Mouse (Mus musculus) CD4-positive, CD25-positive, alpha-beta regulatory T cell, adult 2 months (primary cell): Measurements from ENCODE around the gene Ciao2b.
"Not testable (repeated sequence)": the region's sequence is repeated elsewhere in the genome, so short reads cannot be mapped to it uniquely, and the experiment has no call there.

Experiments used
- DNase-seq: peaks from one replicate; pipeline ENCODE4 v3.0.0-alpha.2; 2012; ENCODE audit warnings: low read depth, low spot score

Gene Ciao2b

DNA sequence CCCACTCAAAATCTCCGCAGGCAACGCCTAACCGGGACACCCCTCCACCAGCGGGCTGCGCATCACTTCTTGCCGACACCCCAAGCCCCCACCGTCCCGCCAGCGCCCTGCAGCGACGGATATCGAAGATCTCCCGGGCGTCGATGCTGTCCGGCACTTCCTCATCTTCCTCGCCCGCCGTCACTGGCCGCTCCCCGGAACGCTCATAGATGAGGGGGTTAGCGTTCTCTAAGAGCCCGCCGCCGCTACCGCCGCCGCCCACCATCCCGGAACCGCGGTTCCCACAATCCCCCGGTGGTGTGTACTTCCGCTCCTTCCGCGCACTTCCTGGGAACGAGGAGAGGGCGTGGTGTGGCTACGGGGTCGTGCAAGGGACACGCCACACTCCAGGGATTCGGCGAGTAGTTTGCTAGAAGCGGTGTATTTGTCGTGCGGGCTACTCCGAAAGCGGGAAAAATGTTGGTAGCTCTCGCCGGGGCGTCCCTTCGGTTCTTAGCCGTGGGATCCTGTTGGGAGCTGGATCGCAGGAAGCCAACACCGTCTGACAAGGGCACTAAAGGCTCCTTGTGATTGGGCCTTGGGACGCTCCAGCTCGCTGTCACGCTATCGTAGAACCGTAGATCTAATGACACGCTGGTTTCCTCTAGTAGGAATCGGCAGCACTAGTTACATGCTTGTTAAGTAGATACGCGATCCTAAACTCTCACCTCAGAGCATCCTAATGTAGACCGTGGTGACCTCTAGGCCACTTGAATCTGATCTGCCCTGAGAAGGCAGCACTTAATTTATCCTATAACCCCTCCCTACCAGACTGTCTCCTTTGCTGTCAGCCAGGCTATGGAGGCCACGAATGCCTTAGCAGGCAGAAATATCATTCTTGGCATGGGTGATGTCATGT lies at the start of gene Ciao2b:
Gene Ciao2b (minus strand): TSS at position 540 of the 898 bp plus-strand sequence.
- DNase-seq, result peak; percentile 87

DNA sequence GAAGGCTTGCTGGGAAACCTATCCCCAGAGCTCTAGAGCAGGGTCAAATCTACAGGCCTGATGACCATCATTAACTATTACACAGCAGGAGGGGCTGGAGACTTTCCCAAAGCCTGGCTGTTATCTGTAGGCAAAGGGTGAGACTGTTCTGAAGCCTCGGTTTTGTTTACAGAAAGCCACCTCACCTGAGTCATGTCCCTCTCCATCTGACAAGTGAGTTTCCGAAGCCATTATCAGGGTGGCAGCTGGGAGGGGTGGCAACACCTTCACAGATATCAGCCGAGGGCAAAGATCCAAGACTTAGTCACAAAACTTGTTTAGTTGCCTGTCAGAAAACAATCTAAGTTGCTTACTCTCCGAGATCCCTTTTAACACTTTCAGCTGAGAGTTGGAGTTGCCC lies 46.7 kb upstream of the Ciao2b start:
- DNase-seq, result no peak

DNA sequence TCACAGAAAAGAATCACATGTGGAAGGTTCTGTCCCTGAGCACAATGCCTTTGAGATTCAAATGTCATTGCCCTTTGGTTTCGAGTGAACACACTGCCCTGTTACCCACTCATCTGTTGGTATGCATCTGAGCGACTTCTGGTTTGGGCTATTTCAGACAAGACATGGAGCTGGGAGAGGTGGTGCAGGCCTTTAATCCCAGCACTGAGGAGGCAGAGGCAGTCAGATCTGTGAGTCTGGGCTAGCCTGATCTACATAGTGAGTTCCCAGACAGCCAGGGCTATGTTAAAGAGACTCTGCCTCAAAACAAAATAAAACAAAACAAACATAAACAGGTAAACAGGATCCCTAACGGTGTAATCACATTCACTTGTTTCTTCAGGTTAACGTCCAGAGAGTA lies 13.8 kb upstream of the Ciao2b start:
- DNase-seq, result no peak

DNA sequence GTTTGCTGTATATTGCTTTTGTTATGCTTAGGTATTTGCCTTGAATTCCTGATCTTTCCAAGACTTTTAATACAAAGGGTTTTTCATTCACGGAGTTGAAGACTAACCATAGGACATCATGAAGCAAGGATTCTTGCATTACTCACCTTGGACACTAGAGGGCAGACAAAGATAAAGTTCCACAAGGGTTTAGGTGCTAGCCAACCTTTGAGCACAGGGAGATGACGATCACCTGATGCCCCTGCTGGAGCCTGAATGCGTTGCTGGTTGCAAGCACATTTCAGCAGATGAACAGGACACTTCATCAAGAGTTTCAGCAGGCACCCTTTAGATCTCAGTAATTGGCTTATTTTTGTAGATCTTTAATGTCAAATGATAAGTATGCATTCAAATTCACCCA lies 13.2 kb upstream of the Ciao2b start:
- DNase-seq, result peak; percentile 94

DNA sequence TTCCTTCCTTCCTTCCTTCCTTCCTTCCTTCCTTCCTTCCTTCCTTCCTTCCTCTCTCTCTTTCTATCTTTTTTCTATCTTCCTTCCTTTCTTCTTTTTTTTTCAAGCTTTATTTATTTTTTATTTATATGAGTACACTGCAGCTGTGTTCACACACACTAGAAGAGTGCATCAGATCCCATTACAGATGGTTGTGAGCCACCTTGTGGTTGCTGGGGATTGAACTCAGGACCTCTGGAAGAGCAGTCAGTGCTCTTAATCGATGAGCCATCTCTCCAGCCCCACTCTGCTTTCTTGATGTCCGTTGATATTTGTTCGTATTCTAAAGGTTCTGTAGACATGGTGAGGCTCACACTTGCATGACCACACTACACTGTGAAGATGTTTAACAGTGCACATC lies 2.4 kb upstream of the Ciao2b start:
- not testable (repeated sequence) for DNase-seq

DNA sequence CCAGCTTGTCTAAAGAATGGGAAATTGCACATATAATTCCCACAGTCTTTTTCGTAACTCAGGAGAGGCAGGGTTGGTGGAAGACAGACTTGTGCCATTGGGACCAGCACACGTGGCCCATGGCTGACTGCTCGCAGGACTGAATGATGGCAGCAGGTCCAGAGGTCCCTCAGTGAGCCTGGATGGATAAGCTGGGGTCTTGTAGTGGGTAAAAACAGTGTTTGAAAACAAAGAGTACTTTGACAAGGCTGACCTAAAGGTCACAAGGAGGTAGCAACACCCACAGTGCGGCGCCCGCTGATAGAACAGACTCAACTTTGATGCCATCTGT lies 524 bp upstream of the Ciao2b start:
- DNase-seq, result no peak

DNA sequence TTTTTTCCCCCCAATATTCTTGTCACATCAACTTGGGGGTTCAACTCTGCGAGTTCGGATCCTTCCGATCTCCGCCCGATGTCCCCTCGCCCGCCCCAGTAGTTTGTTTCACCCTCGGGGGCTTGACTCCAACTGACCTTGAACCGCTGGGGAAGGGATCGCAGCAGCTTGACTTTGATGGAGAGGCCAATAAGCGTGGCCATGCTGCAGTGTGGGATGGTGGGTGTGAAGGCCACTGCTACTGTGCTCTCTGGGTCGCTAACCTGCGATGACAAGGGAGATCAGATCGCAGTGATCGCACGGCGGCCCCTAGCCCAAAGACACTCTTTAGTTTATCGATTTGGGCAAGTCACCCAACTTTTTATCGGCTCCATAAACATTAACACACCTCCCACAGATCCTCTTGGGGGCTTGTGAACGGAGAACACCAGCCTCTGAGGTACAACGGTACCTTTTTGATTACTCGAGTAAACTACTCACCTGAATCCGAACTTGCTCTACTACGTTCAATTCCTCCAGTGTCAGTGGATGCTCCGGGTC lies 864 bp downstream of the Ciao2b start:
- no peak for DNase-seq

DNA sequence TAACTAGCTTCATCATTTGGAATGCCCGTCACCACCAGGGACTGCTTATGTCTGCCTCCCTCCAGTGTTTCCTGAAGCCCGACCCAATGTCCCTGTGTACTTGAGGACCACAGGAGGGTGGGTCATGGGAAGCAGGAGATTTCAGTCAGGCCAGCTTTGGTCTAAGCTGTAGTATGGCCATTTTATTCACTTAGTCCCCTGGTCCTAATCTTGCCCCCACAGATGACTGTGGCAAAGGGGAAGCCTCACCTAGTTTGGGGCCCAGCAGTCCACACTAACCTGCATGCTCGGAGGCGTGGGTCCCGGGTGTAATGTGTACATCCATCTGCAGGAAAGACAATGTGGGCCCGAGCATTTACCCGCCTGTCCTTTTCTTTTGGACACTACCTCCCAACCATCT lies 1.5 kb downstream of the Ciao2b start:
- DNase-seq, result no peak

DNA sequence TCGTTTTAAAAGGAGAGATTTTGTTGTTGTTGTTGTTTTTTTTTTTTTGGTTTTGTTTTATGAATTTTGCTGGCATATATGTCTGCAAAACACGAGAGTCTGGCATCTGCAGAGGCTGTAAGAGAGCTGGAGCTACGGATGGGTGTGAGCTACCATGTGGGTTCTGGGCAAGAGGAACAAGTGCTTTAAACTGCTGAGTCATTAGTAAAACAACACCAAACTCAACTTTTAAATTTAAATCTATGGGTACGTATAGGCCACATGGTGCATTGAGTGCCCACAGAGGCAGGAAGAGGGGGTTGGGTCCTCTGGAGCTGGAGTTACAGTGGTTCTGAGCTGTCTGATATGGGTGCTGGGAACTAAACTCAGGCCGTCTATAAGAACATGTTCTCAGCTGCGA lies 3.8 kb downstream of the Ciao2b start:
- DNase-seq, result no peak

DNA sequence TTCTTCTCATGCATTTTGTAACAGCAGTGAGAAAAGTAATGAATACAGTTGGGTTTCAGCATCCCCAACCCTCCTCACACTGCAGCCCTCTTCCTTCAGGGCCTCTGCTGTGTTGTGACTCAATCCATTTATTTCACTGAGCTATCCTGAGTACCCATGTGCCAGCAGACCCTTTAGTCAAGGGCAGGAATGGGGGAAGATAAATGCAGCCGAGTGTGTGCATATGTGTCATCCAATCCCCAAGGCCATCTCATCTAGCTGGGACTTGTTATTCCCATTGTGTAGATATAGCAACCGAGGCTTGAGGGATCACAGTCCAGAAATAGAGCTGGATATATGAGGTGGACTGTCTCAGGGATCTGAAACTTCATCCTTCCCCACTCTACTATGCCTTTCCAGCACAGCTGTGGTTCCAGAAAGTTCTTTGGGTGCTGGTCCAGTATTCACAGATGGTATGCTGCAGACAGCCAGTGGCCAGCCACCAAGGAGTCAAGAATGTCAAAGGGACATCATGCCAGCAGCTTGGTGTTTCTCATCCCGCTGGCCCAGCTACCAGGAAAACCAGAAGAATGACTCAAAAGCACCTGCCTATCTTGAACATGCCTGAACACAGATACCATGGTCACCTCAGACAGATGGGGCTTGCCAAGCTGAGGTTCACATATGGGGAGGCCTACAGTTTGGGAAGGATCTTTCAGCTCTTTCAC lies 6.6 kb downstream of the Ciao2b start:
- no peak for DNase-seq

DNA sequence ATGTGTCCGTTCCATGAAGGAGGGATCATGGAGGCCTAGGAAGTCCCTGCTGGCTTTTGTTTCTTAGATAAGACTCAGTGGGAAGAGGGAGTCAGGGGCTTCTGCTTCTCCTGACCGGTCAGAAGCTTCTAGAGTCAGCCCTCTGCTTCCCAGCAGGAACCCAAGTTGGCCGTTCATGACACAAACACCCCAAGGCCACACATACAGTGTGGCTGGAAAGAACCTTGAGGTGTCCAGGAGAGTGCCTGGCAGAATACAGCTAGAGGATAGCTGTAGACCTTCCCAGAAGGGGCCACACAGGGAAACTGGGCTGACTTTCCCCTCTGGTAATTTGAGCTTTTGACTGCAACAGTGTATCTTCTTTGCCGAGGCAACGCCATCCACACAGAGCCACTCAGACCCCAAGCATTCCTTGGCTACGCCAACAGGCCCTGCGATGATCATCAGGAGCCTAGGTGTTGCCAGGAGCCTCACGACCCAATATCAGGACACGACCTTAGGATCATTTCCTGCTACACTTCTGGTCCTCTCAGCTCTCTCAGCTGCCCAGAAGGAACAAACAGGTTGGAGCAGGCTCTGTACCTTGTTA lies 8.5 kb downstream of the Ciao2b start:
- DNase-seq, result no peak

DNA sequence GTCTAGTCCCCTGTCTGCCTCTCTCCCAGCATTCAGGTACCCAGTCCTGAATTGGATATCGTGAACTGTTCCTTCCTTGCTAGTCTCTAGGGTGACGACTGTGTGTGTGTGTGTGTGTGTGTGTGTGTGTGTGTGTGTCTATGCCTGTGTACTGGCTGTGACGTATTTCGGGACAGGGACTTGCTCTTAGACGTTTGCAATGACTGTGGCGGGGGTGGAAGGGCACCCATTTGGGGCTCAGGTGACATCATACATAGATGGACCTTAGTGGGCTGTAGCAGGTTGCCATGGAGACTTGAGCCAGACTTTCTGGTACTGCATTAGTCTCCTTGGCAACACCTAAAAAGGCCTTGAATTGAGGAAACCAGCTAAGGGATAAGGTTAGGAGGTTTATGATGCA lies 9.3 kb downstream of the Ciao2b start:
- peak; percentile 69 for DNase-seq

DNA sequence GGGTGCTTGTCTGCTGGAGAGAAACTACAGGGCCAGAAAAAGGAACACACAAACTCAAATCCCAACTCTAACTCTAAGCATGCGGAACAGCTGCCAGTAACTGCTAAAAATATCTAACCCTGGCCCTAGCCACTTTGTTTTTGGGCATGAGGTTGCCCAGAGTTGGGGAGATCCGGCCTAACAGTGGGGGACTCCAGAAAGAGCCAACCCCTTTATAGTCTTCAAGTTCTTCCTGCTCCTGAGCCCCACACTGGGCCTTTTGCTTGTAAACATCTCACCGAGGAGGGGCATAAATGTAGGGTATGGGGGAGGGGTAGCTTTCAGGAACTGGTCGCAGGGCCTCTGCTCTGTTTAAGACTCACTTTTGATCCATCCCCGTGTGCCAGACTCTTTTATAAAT lies 9.8 kb downstream of the Ciao2b start:
- peak; percentile 60 for DNase-seq

DNA sequence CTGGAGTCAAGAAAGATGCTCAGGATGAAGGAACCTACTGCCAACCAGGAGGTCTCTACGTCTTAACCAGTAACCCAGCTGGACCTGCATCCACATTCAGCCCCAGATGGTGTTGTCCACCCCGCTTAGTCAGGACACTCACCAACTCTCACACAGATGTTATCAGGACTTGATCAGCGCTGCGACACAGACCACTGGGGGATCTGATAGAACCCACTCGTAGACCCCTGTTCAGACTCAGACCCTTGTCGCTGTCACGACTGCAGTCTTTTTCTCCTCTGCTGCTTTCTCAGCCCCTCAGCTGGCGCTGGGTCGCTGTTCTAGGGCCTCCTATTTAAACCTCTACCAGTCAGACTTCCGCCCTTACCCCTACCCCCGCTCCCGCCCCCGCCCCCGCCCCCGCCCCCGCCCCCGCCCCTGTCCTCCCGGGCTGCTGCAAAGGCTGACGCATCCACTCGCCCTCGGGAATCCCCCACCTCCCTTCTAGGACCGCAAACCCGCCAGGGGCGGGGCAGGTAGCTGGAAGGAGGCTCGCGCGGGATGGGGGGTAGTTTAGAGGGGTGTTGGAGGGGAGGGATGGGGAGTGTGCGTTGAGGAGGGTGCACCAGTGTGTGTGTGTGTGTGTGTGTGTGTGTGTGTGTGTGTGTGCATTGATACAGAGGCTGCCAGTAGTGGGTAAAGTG lies 10.6 kb downstream of the Ciao2b start, which contains the start of gene Rrad:
Gene Rrad (minus strand): TSS at position 347 of the 683 bp plus-strand sequence.
- peak; percentile 95 for DNase-seq

DNA sequence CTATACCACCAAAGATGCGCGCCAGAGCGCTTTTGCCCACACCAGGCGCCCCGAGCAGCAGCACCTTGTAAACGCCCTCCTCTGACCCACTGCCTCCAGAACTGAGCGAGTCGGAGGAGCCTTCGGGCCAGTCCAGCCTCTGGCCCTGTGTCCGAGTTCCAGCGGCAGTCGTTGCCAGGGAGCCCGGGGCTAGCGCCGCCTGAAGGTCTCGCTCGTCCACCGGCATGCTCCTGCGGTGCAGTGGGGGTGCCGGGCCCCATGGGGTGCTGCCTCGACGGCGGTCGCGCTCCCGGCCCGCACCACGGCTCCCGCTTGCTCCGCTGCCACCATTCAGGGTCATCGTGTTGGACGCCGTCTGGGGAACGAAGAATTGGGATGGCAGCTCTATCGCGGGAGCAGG lies 11.2 kb downstream of the Ciao2b start:
- DNase-seq, result peak; percentile 62

DNA sequence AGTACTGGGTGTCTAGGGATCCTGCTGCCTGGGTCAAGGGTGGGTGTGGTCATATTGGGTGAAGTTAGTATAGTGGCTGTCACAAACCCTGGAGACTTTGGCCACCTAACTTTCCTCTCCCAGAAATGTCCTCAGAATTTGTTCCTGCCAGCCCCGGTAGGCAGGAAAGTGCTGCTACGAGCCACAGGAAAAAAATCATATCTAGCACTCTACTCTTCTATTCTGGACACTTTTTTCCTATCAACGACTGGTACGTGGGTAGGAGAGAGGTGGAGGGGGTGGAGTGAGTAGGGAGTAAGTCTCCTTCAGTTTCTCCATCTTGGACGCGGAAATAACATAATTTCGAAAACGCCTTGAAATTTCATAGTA lies 11.7 kb downstream of the Ciao2b start:
- DNase-seq, result no peak

DNA sequence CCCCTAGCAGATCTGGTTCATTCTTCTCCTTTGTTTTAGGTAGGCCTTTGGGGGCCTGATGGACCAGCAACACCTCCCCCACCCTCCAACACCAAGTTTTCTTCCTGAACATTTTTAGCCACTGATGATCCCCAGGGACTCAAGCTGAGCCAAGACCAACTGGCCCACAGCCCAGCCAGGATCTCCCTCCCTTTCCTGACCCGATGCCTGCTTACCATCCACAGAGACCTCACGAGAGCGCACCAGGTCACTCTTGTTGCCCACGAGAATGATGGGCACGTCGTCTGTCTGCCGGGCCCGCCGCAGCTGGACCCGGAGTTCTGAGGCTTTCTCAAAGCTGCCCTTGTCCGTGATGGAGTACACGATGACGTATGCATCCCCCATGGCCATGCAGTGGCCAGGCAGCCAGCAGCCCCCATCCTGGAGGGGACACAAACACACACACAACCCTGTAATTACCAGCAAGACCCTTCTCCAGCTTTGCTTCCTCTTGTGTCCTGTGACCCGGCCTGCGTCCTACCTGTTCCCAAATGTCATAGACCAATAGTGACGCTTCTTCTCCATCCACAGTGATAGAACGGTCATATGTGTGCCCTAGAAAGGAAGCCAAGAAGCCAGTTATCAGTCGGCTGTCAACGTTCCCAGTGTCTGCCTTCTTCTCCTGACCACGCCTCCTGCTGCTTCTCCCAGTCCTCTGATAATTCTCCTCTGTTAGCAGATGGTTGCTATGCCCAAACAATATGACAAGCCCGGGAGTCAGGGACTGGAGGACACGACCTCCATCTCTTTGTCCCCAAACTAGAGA lies 12.3 kb downstream of the Ciao2b start:
- no peak for DNase-seq

DNA sequence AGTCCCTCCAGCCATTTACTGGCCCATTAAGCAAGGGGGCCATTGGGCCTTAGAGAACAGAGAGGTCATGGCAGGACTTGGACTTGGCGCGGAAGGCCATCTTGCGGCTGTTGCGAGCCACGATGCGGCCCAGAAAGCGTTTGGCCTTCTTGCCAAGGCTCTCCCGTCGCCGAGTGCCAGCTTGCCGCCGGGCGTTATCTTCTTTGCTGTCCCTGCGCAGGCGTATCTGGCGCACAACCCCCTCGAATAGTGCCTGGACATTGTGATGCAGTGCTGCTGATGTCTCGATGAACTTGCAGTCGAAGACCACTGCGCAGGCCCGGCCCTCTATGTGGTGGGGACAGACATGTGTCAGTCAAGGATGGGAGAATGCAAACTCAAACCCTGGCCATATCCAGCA lies 13.4 kb downstream of the Ciao2b start:
- DNase-seq, result no peak

DNA sequence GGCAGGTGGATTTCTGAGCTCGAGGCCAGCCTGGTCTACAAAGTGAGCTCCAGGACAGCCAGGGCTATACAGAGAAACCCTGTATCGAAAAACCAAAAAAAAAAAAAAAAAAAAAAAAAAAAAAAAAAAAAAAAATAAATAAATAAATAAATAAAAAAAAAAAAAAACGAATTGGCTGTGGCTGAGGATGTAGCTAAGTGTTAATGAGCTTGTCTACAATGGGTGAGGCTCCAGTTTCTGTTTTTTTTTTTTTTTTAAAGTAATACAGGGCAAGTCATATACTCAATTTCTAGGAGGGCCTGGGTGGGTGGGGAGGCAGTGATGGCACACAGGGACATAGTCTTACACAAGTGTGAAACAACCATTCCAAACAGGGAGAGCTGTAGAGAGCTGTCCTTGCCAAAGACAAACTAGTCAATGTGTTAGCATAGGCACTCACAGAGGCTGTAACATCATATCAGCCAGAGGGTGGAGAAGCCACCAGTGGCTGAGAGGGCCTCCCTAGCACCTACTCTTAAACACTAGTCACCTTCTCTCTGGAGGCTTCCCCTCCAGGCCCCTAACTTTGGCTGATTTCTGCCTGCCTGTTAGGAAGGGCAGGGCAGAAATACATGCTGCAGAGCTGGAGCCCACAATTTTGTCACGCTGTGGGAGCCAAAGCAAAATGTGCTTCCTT lies 14.6 kb downstream of the Ciao2b start:
- DNase-seq, result no peak

DNA sequence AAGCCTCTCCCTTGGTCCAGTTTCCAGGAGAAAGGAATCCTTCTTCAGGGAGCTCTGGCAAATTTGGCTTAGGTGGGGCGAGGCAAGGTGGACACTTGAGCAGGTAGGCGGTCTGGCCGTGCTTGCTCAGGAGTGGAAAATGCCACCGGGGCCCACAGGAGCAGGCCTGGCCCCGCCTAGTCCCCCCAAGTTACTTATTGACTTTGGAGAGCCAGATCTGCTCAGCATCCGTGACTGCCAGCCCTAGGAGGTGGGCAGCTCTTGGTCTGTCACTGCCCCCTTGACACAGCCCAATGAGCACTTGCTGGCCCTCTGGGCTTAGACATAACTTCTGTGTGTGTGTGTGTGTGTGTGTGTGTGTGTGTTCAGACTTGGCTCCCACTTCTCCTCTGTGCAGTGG lies 17.6 kb downstream of the Ciao2b start, which contains the start of gene Cdh16:
Gene Cdh16 (minus strand): TSS at position 236 of the 400 bp plus-strand sequence.
- DNase-seq, result no peak
